Mouse (Mus musculus) limb, embryonic 11.5 days (tissue): ENCODE measurements around the gene Sdc1. TPM values are rescaled to one million over a fixed set of nuclear protein-coding genes. Genes with fewer than 3 reads are reported as not detected.

Source experiments
- ATAC-seq: fragments of 200-750 bp; cut with Nextera tagmentation; 2 replicates; pipeline ENCODE4 v1.8.0; 2017; ENCODE audit warnings: low read depth; ENCODE audit not compliant: insufficient number of reproducible peaks, low FRiP score, low TSS enrichment
- DNase-seq: peaks from one replicate; pipeline ENCODE4 v3.0.0-alpha.2; 2015; ENCODE audit warnings: low spot score
- H3K27ac ChIP-seq: fragments of 300-500 bp; sonication (generic); replicated peaks from 2 replicates; pipeline ENCODE4 v1.5.1; 2014; ENCODE audit warnings: low read depth, mild to moderate bottlenecking, low read length
- H3K27me3 ChIP-seq: fragments of 300-500 bp; sonication (generic); 2 replicates; pipeline ENCODE4 v1.6.1; 2014; ENCODE audit warnings: mild to moderate bottlenecking, low read length, mixed read lengths; ENCODE audit not compliant: control insufficient read depth, insufficient read depth
- H3K36me3 ChIP-seq: fragments of 300-500 bp; sonication (generic); 2 replicates; pipeline ENCODE4 v1.6.1; 2014; ENCODE audit warnings: mild to moderate bottlenecking, low read length, moderate library complexity, mixed read lengths; ENCODE audit not compliant: control insufficient read depth, insufficient read depth
- H3K4me1 ChIP-seq: fragments of 300-500 bp; sonication (generic); 2 replicates; pipeline ENCODE4 v1.6.1; 2014; ENCODE audit warnings: low read length, mixed read lengths; ENCODE audit not compliant: control insufficient read depth, insufficient read depth
- H3K4me2 ChIP-seq: fragments of 300-500 bp; sonication (generic); 2 replicates; pipeline ENCODE4 v1.6.1; 2014; ENCODE audit warnings: low read depth, mild to moderate bottlenecking, moderate library complexity; ENCODE audit not compliant: severe bottlenecking
- H3K4me3 ChIP-seq: fragments of 300-500 bp; sonication (generic); 2 replicates; pipeline ENCODE4 v1.5.1; 2014; ENCODE audit warnings: low read depth, low read length
- H3K9ac ChIP-seq: fragments of 300-500 bp; sonication (generic); 2 replicates; pipeline ENCODE4 v1.6.1; 2014; ENCODE audit warnings: mild to moderate bottlenecking, low read length
- H3K9me3 ChIP-seq: fragments of 300-500 bp; sonication (generic); 2 replicates; pipeline ENCODE4 v1.6.1; 2016; ENCODE audit warnings: low read length; ENCODE audit not compliant: control insufficient read depth
- WGBS: fragments of 180-500 bp; shearing (Covaris S2); extraction: QIAGEN DNeasy Blood & Tissue Kit; methylation state at CpG from one replicate; pipeline ENCODE4 v1.1.7; 2014; 5-methylcytosine and 5-hydroxymethylcytosine counted together
- polyA plus RNA-seq: library from polyadenylated mRNA; unstranded; fragments of >200 nt; fragmentation: Nextera tagmentation; extraction: Ambion mirVana; gene quantifications from 2 replicates; pipeline ENCODE4 v1.2.1, GENCODE M21; 2014

Gene Sdc1
- polyA plus RNA-seq: 219 and 223 TPM in 2 replicates

DNA sequence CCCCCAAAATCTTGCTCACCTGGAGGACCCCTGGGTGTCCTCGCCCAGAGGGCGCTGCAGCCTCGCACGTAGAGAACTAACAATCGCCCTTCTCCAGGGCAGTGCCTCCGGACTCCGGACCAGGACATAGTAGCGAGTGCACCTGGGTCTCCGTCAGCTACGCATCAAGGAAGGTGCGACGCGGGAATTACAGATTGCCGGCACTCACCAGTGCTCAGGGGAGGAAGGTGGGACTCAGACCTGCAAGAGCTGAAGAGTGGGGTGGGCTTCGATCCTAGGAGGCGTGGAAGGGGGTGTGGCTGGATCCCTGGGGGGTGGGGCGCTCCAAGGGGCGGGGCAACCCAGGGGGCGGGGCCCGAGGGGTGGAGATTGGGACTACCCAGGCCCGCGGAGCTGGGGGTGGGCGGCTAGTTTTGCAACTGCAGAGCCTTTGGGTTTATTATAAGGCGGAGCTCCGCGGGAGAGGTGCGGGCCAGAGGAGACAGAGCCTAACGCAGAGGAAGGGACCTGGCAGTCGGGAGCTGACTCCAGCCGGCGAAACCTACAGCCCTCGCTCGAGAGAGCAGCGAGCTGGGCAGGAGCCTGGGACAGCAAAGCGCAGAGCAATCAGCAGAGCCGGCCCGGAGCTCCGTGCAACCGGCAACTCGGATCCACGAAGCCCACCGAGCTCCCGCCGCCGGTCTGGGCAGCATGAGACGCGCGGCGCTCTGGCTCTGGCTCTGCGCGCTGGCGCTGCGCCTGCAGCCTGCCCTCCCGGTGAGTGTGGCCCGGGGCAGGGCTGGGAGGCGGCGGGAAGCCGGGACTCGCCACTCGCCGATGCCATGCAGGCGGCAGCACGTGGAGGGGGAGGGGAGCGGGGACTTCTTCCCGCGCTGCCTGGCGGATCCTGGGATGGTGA lies at the start of gene Sdc1:
Gene Sdc1 (plus strand): TSS at position 378 of the 898 bp plus-strand sequence.
- Histone ChIP-seq H3K27ac (peak within 1 kb of the TSS; percentile 93), H3K27me3 (no peaks in the 10 kb centered on the region), H3K36me3 (no peaks in the 10 kb centered on the region), H3K4me3 (peak within 1 kb of the TSS; percentile 100), H3K4me2 (peak within 1 kb of the TSS; percentile 91), H3K9me3 (no peaks in the 10 kb centered on the region), H3K4me1 (peaks cover 23% of the 10 kb centered on the region), H3K9ac (peak within 1 kb of the TSS; percentile 99)
- peak; percentile 98 for DNase-seq
- under 1% methylated on average over 67 of the region's 67 CpGs for WGBS
- peak; percentile 91 for ATAC-seq

- H3K27ac ChIP-seq: no peak overlapping the region
- no peaks in the 10 kb centered on the region for H3K4me1 ChIP-seq
- no peak overlapping the region for H3K9ac ChIP-seq
- ATAC-seq (no peak), DNase-seq (no peak)
- WGBS: 60% methylated on average over 1 of the region's 1 CpGs
- H3K36me3 ChIP-seq: peaks cover 13% of the 10 kb centered on the region
- H3K27me3 ChIP-seq: no peaks in the 10 kb centered on the region
- no peaks in the 10 kb centered on the region for H3K9me3 ChIP-seq
- H3K4me3 ChIP-seq: no peak overlapping the region
- no peak overlapping the region for H3K4me2 ChIP-seq
Observed at GRCm38 (mm10) chr12:8726890-8727289, 44.2 kb upstream of the Sdc1 start.

- Histone ChIP-seq H3K4me1 (no peaks in the 10 kb centered on the region), H3K36me3 (peaks cover 11% of the 10 kb centered on the region), H3K27me3 (no peaks in the 10 kb centered on the region), H3K4me3 (no peak overlapping the region), H3K9ac (no peak overlapping the region), H3K9me3 (no peaks in the 10 kb centered on the region), H3K4me2 (no peak overlapping the region), H3K27ac (no peak overlapping the region)
- 88% methylated on average over 2 of the region's 2 CpGs for WGBS
- DNase-seq (no peak), ATAC-seq (no peak)
Observed at GRCm38 (mm10) chr12:8728739-8729138, 42.4 kb upstream of the Sdc1 start.

DNA sequence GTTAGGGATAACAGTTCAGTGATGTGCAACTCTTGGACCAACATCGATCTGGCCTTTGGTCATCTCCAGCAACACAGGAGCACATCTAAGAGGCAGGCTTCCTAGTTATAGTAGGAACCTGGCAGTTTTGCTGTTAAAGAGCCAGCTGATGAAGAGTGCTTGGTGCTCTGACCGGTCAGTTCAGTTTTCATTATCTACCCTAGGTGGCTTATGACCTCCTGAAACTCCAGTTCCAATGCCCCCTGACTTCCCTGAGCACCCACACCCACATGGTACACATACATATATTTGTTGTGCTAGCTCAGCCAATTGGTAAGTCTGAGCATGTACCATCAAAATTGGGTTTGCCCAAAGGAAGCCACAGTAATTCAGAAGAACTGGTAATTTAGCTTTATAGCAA lies 17.5 kb upstream of the Sdc1 start:
- Histone ChIP-seq H3K36me3 (peaks cover 22% of the 10 kb centered on the region), H3K27me3 (no peaks in the 10 kb centered on the region), H3K27ac (no peak overlapping the region), H3K4me3 (no peak overlapping the region), H3K4me1 (no peaks in the 10 kb centered on the region), H3K4me2 (no peak overlapping the region), H3K9ac (no peak overlapping the region), H3K9me3 (peaks cover 6% of the 10 kb centered on the region; the same call in 1 of the 2 replicates)
- 97% methylated on average over 2 of the region's 2 CpGs for WGBS
- DNase-seq (peak; percentile 20), ATAC-seq (no peak)

GRCm38 (mm10) chr12:8754116-8754515 lies 17.0 kb upstream of the Sdc1 start:
- H3K9ac ChIP-seq: no peak overlapping the region
- H3K36me3 ChIP-seq: peaks cover 19% of the 10 kb centered on the region
- no peaks in the 10 kb centered on the region for H3K4me1 ChIP-seq
- H3K9me3 ChIP-seq: peaks cover 6% of the 10 kb centered on the region; the same call in 1 of the 2 replicates
- WGBS: 87% methylated on average over 4 of the region's 4 CpGs
- no peaks in the 10 kb centered on the region for H3K27me3 ChIP-seq
- ATAC-seq (no peak), DNase-seq (peak; percentile 20)
- H3K4me3 ChIP-seq: no peak overlapping the region
- no peak overlapping the region for H3K4me2 ChIP-seq
- H3K27ac ChIP-seq: no peak overlapping the region

- Histone ChIP-seq H3K27ac (no peak overlapping the region), H3K9ac (no peak overlapping the region), H3K4me1 (no peaks in the 10 kb centered on the region), H3K4me2 (no peak overlapping the region), H3K27me3 (no peaks in the 10 kb centered on the region), H3K36me3 (peaks cover 12% of the 10 kb centered on the region), H3K9me3 (peaks cover 6% of the 10 kb centered on the region; the same call in 1 of the 2 replicates), H3K4me3 (no peak overlapping the region)
- no peak for ATAC-seq
- 97% methylated on average over 3 of the region's 3 CpGs for WGBS
- DNase-seq: peak; percentile 23
Observed at GRCm38 (mm10) chr12:8758029-8758428, 13.1 kb upstream of the Sdc1 start.

DNA sequence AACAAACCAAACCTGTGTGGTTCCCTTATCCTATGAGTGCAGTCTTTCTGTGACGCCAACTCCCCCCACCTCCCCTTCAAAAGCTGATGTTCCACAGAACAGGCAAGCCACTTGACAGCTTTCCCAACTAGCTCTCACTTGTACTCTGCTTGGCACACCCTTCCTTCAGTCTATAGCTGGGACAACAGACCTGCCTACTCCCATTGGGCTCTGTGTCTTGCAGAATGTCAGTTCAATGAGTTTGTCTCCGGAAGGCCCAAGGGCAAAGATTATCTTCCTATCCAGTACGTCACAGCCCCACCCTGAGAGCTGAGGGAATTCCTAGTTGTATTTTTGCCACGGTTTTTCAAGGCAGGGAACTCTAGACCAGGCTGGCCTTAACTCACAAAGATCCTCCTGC lies 12.0 kb upstream of the Sdc1 start:
- Histone ChIP-seq H3K9me3 (peaks cover 6% of the 10 kb centered on the region; the same call in 1 of the 2 replicates), H3K36me3 (peaks cover 10% of the 10 kb centered on the region), H3K9ac (no peak overlapping the region), H3K27me3 (no peaks in the 10 kb centered on the region), H3K27ac (no peak overlapping the region), H3K4me2 (no peak overlapping the region), H3K4me1 (no peaks in the 10 kb centered on the region), H3K4me3 (no peak overlapping the region)
- DNase-seq: peak; percentile 19
- 80% methylated on average over 4 of the region's 4 CpGs for WGBS
- ATAC-seq: no peak

DNA sequence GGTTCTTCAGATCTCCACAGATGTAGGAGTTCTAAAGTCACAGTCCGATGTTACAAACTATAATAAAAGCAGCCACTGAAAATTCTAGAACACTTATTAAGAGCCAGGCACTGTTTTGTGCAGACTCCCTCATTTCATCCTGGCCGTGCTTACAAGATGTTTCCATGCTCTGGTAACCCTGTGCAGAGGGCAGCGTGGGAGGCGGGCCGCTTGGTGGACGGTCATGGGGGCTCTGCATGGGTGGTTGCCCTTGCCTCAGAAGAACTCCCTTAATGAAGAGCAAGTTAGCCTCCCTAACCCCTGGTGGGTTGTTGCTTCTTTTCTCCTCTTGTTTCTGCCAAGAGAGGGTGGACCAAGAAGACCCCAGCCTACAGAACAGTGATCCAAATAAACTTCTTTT lies 11.3 kb upstream of the Sdc1 start:
- no peak for DNase-seq
- Histone ChIP-seq H3K4me2 (no peak overlapping the region), H3K4me3 (no peak overlapping the region), H3K9me3 (peaks cover 6% of the 10 kb centered on the region; the same call in 1 of the 2 replicates), H3K9ac (no peak overlapping the region), H3K4me1 (no peaks in the 10 kb centered on the region), H3K27me3 (no peaks in the 10 kb centered on the region), H3K36me3 (peaks cover 10% of the 10 kb centered on the region), H3K27ac (no peak overlapping the region)
- ATAC-seq: no peak
- 92% methylated on average over 6 of the region's 6 CpGs for WGBS
